Mouse (Mus musculus): ENCODE data around the gene Ugt3a2. TPM values are rescaled to one million over a fixed set of nuclear protein-coding genes. Genes with fewer than 3 reads are reported as not detected.
A peak's percentile ranks its signal among the peaks of the same experiment; 100 is the strongest.

The Ugt3a2 gene
- total RNA-seq (2021) = 0.24 and 0.52 TPM in 2 replicates
- long read RNA-seq, transcript Ugt3a2-201 (7 exons, 2,329 nt) = major isoform, 83 of 99 reads
- long read RNA-seq, partial matches to known transcripts = 6 of 99 reads
- long read RNA-seq, other reads (novel, unspliced or antisense) = 9 of 99 reads

DNA sequence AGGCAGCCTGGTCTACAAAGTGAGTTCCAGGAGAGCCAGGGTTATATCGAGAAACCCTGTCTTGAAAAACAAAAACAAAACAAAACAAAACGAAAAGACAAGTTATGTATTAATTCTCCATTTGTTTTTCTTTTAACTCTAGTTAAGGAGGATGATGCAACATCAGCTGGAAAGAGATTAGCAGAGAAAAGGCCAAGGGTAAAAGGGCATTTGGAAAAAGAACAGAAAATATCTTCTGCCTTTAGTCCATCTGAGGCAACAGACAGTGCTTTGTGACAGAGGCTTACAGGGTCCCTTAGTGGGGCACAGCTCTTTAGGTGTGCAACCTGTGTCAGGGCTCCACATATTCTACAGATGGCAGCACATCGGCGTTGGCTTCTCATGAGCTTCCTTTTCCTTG lies at the start of gene Ugt3a2:
Ugt3a2 (plus strand) TSS at position 210 of the 400 bp plus-strand sequence.
- DNase-seq = no peak

DNA sequence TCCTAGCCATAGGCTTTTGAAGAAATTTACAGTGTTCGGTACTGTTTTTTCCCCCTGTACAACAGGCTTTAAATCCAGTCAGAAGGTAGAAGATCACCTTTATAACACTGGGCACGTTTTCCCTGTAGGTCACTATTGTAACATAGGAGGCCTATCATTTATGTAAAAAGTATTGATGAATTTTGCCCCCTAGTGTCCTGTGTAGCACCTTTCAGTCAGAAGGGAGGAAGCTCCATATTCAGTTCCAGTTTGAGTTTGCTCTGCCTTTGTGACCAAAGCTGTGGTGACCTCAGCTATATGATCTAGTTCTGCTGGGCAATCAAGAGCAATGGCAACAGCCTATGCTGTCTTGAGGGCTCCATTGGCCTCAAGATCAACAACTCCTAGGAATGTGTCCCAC lies 45.7 kb upstream of the Ugt3a2 start:
- no peak for DNase-seq

DNA sequence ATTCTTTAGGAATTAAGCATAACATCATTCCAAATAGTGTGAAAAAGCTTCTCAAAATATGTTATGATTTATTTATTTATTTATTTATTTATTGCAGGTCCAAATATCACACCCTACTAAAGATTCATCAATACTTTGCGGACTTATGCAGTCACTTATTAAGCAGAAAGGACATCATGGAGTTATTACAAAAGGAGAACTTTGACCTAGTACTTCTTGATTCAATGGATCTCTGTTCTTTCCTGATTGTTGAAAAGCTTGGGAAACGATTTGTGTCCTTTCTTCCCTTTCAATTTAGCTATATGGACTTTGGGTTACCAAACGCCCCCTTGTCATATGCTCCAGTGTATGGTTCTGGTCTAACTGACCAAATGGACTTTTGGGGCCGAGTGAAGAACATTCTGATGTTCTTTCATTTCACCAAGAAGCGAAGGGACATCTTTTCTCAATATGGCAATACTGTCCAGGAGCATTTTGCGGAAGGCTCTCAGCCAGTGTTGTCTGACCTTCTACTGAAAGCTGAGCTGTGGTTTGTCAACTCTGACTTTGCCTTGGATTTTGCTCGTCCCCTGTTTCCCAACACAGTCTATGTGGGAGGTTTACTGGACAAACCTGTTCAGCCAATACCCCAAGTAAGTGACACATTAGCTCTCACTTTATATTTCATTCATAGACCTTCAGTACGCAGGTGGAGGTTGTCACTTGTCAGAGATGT lies 29.2 kb upstream of the Ugt3a2 start:
- no peak for DNase-seq

DNA sequence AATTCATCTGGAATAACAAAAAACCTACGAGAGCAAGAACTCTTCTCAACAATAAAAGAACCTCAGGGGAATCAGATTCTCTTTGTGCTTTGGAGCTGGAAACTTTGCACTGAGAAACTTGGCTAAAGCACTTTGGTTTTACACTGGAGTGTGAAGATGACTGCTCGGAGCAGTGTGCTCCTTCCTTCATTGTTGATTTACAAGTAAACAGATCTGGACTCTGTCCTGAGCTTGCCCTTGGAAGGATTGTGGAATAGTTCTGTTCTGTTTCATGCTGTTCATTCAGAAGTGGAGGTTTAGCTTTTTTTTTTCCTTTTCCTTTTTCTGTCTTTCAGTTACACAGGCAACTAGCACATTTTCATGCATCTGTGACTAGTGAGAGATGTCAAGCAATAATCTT lies 754 bp upstream of the Ugt3a2 start:
- no peak for DNase-seq

DNA sequence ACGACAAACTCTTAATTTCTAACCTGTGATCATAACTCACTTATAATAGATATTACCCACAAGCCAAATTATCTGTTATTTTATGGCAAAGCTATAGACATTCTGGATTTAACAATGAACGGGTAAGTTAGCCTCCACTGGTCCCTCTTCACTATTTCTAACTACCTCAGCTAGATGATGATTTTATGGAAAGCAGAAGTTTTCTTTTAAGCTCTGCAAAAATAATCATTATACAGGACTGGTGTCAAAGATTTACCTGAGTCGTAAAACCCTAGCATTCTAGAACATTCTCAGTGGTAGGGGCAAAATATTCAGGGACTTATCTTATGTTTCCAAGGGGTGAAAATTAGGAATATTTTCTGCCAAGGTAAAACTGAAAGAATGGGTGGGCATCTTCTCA lies 1.3 kb downstream of the Ugt3a2 start:
- DNase-seq = no peak

DNA sequence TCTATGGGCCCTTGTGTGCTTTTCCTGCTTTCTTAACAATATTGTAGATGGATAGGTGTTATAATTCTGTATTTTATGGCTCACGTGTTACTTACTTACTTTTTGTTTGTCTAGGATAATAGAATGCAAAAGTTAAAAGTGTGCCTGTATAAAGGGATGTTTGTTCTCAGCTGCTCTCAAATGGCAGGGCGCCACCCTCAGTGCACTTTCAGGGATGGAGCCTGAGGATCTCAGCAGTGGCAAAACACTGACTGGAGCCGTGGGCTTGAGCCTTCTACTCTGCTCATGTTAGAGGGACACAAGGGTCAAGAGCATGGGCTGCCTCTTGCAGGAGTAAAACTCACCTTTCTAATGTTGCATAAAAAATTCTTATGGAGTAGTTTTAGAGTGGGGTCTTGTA lies 1.7 kb downstream of the Ugt3a2 start:
- DNase-seq = no peak

DNA sequence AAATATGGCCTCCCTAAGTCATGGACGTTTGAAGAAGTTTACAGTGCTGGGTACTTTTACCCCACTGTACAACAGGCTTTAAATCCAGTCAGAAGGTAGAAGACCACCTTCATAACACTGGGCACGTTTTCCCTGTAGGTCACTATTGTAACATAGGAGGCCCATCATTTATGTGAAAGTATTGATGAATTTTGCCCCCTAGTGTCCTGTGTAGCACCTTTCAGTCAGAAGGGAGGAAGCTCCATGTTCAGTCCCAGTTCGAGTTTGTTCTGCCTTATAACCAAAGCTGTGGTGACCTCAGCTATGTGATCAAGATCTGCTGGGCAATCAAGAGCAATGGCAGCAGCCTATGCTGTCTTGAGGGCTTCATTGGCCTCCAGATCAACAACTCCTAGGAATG lies 13.4 kb downstream of the Ugt3a2 start:
- no peak for DNase-seq

DNA sequence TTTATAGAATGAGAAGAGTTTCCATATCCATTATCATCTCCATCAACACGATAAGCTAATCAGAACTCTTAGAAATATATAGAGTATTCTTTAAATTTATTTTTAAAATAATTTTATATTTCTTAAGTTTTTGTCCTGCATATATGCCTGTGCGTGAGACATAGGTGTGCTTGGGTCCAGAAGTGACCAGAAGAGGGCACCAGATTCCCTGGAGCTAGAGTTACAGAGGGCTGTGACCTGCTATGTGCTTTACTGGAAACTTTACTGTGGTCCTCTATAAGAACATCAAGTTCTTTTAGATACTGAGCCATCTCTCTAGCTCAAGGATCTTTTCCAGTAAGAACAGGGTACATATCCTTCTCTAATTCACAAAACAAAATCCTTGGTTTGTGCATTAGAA lies 27.5 kb downstream of the Ugt3a2 start:
- no peak for DNase-seq

DNA sequence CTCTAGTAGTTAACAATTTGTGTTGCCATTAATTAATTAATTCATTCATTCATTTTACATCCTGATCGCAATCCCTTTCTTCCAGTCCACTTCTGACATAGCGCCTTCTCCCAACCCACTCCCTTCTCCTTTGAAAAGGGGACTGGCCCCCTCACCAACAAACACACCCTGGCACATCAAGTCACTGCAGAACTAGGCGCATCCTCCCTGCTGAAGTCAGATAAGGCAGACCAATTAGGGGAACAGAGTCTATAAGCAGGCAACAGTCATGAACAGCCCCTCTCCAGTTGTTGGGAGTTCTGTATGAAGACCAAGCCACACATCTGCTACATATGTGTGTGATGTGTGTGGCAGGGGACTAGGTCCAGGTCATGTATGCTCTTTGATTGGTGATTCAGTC lies 33.4 kb downstream of the Ugt3a2 start:
- DNase-seq = no peak

DNA sequence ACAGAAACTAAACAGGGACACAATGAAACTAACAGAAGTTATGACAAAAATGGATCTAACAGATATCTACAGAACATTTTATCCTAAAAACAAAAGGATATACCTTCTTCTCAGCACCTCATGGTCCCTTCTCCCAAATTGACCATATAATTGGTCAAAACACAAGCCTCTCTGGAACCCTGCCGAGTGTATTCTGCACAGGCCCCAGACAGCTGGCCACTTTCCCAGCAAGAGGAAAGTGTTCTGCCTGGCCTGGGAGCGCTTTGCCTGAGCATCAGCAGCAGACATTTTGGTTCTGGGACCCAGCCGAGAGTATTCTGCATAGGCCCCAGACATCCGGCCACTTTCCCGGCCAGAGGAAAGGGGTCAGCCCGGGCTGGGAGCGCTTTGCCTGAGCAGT lies 40.9 kb downstream of the Ugt3a2 start:
- peak; percentile 3 for DNase-seq

DNA sequence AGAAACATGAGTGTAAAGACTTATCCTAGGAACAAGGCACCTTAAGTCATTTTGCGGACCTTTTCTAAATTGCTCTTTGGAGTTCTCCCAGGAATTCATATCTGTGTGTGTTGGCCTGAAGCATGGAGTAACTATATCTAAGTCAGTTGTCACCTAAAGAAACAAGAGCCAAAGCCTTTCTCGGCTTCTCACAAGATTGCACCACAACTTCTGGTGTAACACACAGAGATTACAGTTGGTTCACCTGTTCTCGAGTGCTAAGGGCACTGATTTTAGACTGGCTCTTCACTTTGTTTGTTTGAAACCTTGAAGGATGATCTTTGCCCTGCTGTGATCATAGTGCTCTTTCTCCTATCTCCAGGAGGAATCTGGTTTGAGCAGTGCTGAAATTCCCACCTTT lies 74.1 kb downstream of the Ugt3a2 start:
- DNase-seq = no peak

Other genes with a start within 250 kb of the Ugt3a2 start
- gene Lmbrd2, start 195.0 kb upstream of the Ugt3a2 start, total RNA-seq (2021) = 22.9 and 23.7 TPM in 2 replicates
- 4.5 and 5.9 TPM in 2 replicates for gene Skp2, start 180.1 kb upstream of the Ugt3a2 start, total RNA-seq (2021)
- gene Ugt3a1, start 58.7 kb upstream of the Ugt3a2 start, total RNA-seq (2021) = not detected in 2 replicates
- not detected in 2 replicates for gene Capsl, start 100.5 kb downstream of the Ugt3a2 start, total RNA-seq (2021)
- gene Il7r, start 194.6 kb downstream of the Ugt3a2 start, total RNA-seq (2021) = 0.12 TPM in 1 of 2 replicates, not detected in the other